Mouse (Mus musculus) common myeloid progenitor, adult 5-6 weeks (primary cell): ENCODE measurements around the gene Gm45713. TPM values are rescaled to one million over a fixed set of nuclear protein-coding genes. Genes with fewer than 3 reads are reported as not detected.
"Not testable (repeated sequence)": the region's sequence is repeated elsewhere in the genome, so short reads cannot be mapped to it uniquely, and the experiment has no call there.

Source experiments
- ATAC-seq: replicated peaks from 2 replicates; pipeline ENCODE4 v1.8.0; 2016; ENCODE audit warnings: low read depth, mild to moderate bottlenecking, moderate TSS enrichment, inconsistent platforms; ENCODE audit not compliant: poor library complexity, severe bottlenecking
- total RNA-seq: library from RNA; stranded (forward); fragments of 200-1000, 187-1606 nt; gene quantifications from 2 replicates; pipeline ENCODE4 v1.2.3, GENCODE M21; 2017

Gene Gm45713
- total RNA-seq: not detected in 2 replicates

- peak; percentile 50 for ATAC-seq
Observed at GRCm38 (mm10) chr7:45135993-45136567, at the start of gene Gm45713, which contains the start of gene Flt3l. Gene Gm45713, minus strand, starts transcription at chr7:45136231. Gene Flt3l, minus strand, starts transcription at chr7:45136432.

- no peak for ATAC-seq
Observed at GRCm38 (mm10) chr7:45183672-45184071, 47.6 kb upstream of the Gm45713 start.

GRCm38 (mm10) chr7:45182606-45183005 is 46.6 kb upstream of the Gm45713 start:
- peak; percentile 23 for ATAC-seq

- ATAC-seq: peak; percentile 94
Observed at GRCm38 (mm10) chr7:45182199-45182601, 46.2 kb upstream of the Gm45713 start.

- ATAC-seq: no peak
Observed at GRCm38 (mm10) chr7:45181540-45181939, 45.5 kb upstream of the Gm45713 start.

GRCm38 (mm10) chr7:45180896-45181477 is 45.0 kb upstream of the Gm45713 start, which contains the start of gene Pth2:
Gene Pth2, plus strand, starts transcription at chr7:45180995.
- no peak for ATAC-seq

GRCm38 (mm10) chr7:45179469-45179868 is 43.4 kb upstream of the Gm45713 start, which contains the start of gene Gfy:
Gene Gfy, minus strand, starts transcription at chr7:45179569.
- no peak for ATAC-seq

GRCm38 (mm10) chr7:45178550-45178949 is 42.5 kb upstream of the Gm45713 start:
- no peak for ATAC-seq

- no peak for ATAC-seq
Observed at GRCm38 (mm10) chr7:45176356-45176755, 40.3 kb upstream of the Gm45713 start.

GRCm38 (mm10) chr7:45175929-45176328 is 39.9 kb upstream of the Gm45713 start:
- ATAC-seq: no peak

GRCm38 (mm10) chr7:45175398-45175797 is 39.4 kb upstream of the Gm45713 start:
- no peak for ATAC-seq

GRCm38 (mm10) chr7:45174567-45175280 is 38.7 kb upstream of the Gm45713 start:
- ATAC-seq: peak; percentile 16; the same call in 1 of the 2 replicates

- not testable (repeated sequence) for ATAC-seq
Observed at GRCm38 (mm10) chr7:45173772-45174171, 37.7 kb upstream of the Gm45713 start.

GRCm38 (mm10) chr7:45172974-45173373 is 36.9 kb upstream of the Gm45713 start:
- ATAC-seq: no peak

- ATAC-seq: peak; percentile 31; the same call in 1 of the 2 replicates
Observed at GRCm38 (mm10) chr7:45169495-45169894, 33.5 kb upstream of the Gm45713 start.

GRCm38 (mm10) chr7:45168656-45169055 is 32.6 kb upstream of the Gm45713 start:
- ATAC-seq: no peak

- no peak for ATAC-seq
Observed at GRCm38 (mm10) chr7:45167761-45168445, 31.9 kb upstream of the Gm45713 start.

- ATAC-seq: no peak
Observed at GRCm38 (mm10) chr7:45166950-45167401, 30.9 kb upstream of the Gm45713 start.

- no peak for ATAC-seq
Observed at GRCm38 (mm10) chr7:45165701-45166100, 29.7 kb upstream of the Gm45713 start.

GRCm38 (mm10) chr7:45164833-45165232 is 28.8 kb upstream of the Gm45713 start:
- no peak for ATAC-seq
